ENCODE assay signal across 9 mouse cellular contexts in genomic region chr1:173323839-173324585, GRCm38 (mm10). TPM values are rescaled to one million over a fixed set of nuclear protein-coding genes. Genes with fewer than 3 reads are reported as not detected.
A peak's percentile ranks its signal among the peaks of the same experiment; 100 is the strongest.
DNase-seq lines count a peak whose midpoint lies in the region; ATAC-seq and TF ChIP-seq lines count a peak whose summit lies in the region.
"Had no signal": no experiment of that assay in that cellular context is flagged by ENCODE, and none has a peak within 500 bp of the region (broad histone marks: within the 10 kb centered on the region; RNA-seq: fewer than 3 reads in every experiment).

No protein-coding gene starts in this region.

- no peak overlapping the region for H3K4me2 ChIP-seq in kidney, embryonic 14.5 days (replicated peaks; ENCODE audit: low read depth, low read length)
- no peak overlapping the region for H3K4me2 ChIP-seq in liver, embryonic 15.5 days
- H3K4me2 ChIP-seq: limb, embryonic 13.5 days had no signal

- no peaks in the 10 kb centered on the region for H3K79me2 ChIP-seq in C2C12 (ENCODE audit: control insufficient read depth, insufficient read depth)

- peak; percentile 22 for DNase-seq in kidney, adult 9 months
- peak; percentile 53 for DNase-seq in NIH3T3 (ENCODE audit: low read depth)
- peak; percentile 63 for DNase-seq in embryo, embryonic 10 days (ENCODE audit: low spot score)
- no peak for DNase-seq in forebrain, embryonic 10.5 days (ENCODE audit: extremely low spot score, low spot score)

- H3K36me3 ChIP-seq in kidney, embryonic 14.5 days (ENCODE audit: control insufficient read depth, insufficient read depth, low read length): no peaks in the 10 kb centered on the region
- H3K36me3 ChIP-seq in C2C12 (ENCODE audit: control insufficient read depth, insufficient read depth): no peaks in the 10 kb centered on the region
- H3K36me3 ChIP-seq in liver, embryonic 15.5 days (replicated peaks): no peaks in the 10 kb centered on the region
- no peaks in the 10 kb centered on the region for H3K36me3 ChIP-seq in forebrain, embryonic 10.5 days (replicated peaks)
- H3K36me3 ChIP-seq: limb, embryonic 13.5 days had no signal

- no peak overlapping the region for H3ac ChIP-seq in C2C12 (ENCODE audit: control insufficient read depth, insufficient read length, low read depth)

- peak; percentile 10 for TF ChIP-seq CTCF in C2C12 (IDR thresholded peaks at IDR 0.05; ENCODE audit: control insufficient read depth, insufficient read depth, insufficient read length)

- H3K4me3 ChIP-seq in kidney, embryonic 14.5 days (ENCODE audit: low read length): no peak overlapping the region
- no peak overlapping the region for H3K4me3 ChIP-seq in C2C12 (ENCODE audit: insufficient read depth, poor library complexity, severe bottlenecking)
- no peak overlapping the region for H3K4me3 ChIP-seq in liver, embryonic 15.5 days (replicated peaks)
- H3K4me3 ChIP-seq in forebrain, embryonic 10.5 days: no peak overlapping the region
- H3K4me3 ChIP-seq: erythroblast, embryonic 14.5 days; limb, embryonic 13.5 days had no signal

- H3K9ac ChIP-seq in kidney, embryonic 14.5 days (ENCODE audit: low read depth, low read length): no peak overlapping the region
- no peak overlapping the region for H3K9ac ChIP-seq in liver, embryonic 15.5 days
- H3K9ac ChIP-seq: limb, embryonic 13.5 days had no signal

- H3K79me3 ChIP-seq in C2C12 (ENCODE audit: low read depth): no peaks in the 10 kb centered on the region

- no peaks in the 10 kb centered on the region for H3K9me3 ChIP-seq in kidney, embryonic 14.5 days (ENCODE audit: control insufficient read depth, low read length)
- no peaks in the 10 kb centered on the region for H3K9me3 ChIP-seq in liver, embryonic 15.5 days (replicated peaks)
- no peaks in the 10 kb centered on the region for H3K9me3 ChIP-seq in forebrain, embryonic 10.5 days
- H3K9me3 ChIP-seq: limb, embryonic 13.5 days had no signal

- H3K27ac ChIP-seq in kidney, embryonic 14.5 days (ENCODE audit: low read depth, low read length): no peak overlapping the region
- H3K27ac ChIP-seq in liver, embryonic 15.5 days (replicated peaks): peak overlapping the region; percentile 4; the same call in 1 of the 2 replicates
- H3K27ac ChIP-seq in forebrain, embryonic 10.5 days: no peak overlapping the region
- H3K27ac ChIP-seq: limb, embryonic 13.5 days had no signal

- H3K27me3 ChIP-seq in kidney, embryonic 14.5 days (ENCODE audit: control insufficient read depth, insufficient read depth, low read length): no peaks in the 10 kb centered on the region
- H3K27me3 ChIP-seq in C2C12 (ENCODE audit: control insufficient read depth, insufficient read depth, insufficient read length): no peaks in the 10 kb centered on the region
- H3K27me3 ChIP-seq in liver, embryonic 15.5 days: no peaks in the 10 kb centered on the region; the same call in 1 of the 2 replicates
- no peaks in the 10 kb centered on the region for H3K27me3 ChIP-seq in forebrain, embryonic 10.5 days (ENCODE audit: poor library complexity, severe bottlenecking)
- H3K27me3 ChIP-seq: limb, embryonic 13.5 days had no signal

- no peaks in the 10 kb centered on the region for H3K4me1 ChIP-seq in kidney, embryonic 14.5 days (ENCODE audit: control insufficient read depth, insufficient read depth, low read length)
- H3K4me1 ChIP-seq in liver, embryonic 15.5 days (replicated peaks): peaks cover 50% of the 10 kb centered on the region
- H3K4me1 ChIP-seq in forebrain, embryonic 10.5 days: peaks cover 7% of the 10 kb centered on the region
- H3K4me1 ChIP-seq: limb, embryonic 13.5 days had no signal

- WGBS in kidney, embryonic 14.5 days: 26% methylated on average over 5 of the region's 5 CpGs
- WGBS in liver, embryonic 15.5 days (ENCODE audit: insufficient replicate concordance): 19% methylated on average over 5 of the region's 5 CpGs
- 36% methylated on average over 5 of the region's 5 CpGs for WGBS in forebrain, embryonic 10.5 days

- no peak for ATAC-seq in kidney, embryonic 14.5 days (ENCODE audit: low FRiP score, low TSS enrichment)
- ATAC-seq in liver, embryonic 15.5 days (ENCODE audit: insufficient read depth): no peak

TF ChIP-seq in C2C12, 6 proteins besides CTCF, POLR2A, EP300 and RAD21:
- TF ChIP-seq MYOD1 (IDR thresholded peaks at IDR 0.05; ENCODE audit: control insufficient read depth, insufficient read length, low read depth): no peak
- no peak for TF ChIP-seq FOSL1 (IDR thresholded peaks at IDR 0.05; ENCODE audit: insufficient read depth, low read length, poor library complexity, severe bottlenecking)
- TF ChIP-seq MYOG (IDR thresholded peaks at IDR 0.05; ENCODE audit: control insufficient read depth, extremely low read depth, insufficient read length): no peak
- no peak for TF ChIP-seq MAX (IDR thresholded peaks at IDR 0.05)
- no peak for TF ChIP-seq CEBPB (IDR thresholded peaks at IDR 0.05; ENCODE audit: low read depth)
- TF ChIP-seq USF1 (IDR thresholded peaks at IDR 0.05; ENCODE audit: low read depth): no peak
TF ChIP-seq in C2C12: peak in this region for 0.

RNA-seq across cellular contexts. Expression of gene Ackr1, which starts 9.5 kb away (rescaled TPM):
- 0.37 and 0.79 TPM in 2 replicates for polyA plus RNA-seq in kidney, embryonic 14.5 days (2014; fragmentation: Nextera tagmentation; extraction: Ambion mirVana)
- not detected for polyA plus RNA-seq in C2C12 (2012; fragmentation: generic; extraction: Trizol)
- polyA plus RNA-seq in liver, embryonic 15.5 days (2015; fragmentation: Nextera tagmentation; extraction: Ambion mirVana): 74.7 and 83.3 TPM in 2 replicates
- polyA plus RNA-seq in forebrain, embryonic 10.5 days (2016; fragmentation: Nextera tagmentation; extraction: Ambion mirVana): 0.95 and 1.1 TPM in 2 replicates

RNA-seq across cellular contexts. Expression of gene Aim2, which starts 26.7 kb away (rescaled TPM):
- polyA plus RNA-seq in kidney, embryonic 14.5 days (2014; fragmentation: Nextera tagmentation; extraction: Ambion mirVana): 2.3 and 3.3 TPM in 2 replicates
- 5.9 TPM for polyA plus RNA-seq in C2C12 (2012; fragmentation: generic; extraction: Trizol)
- 3.3 and 4.2 TPM in 2 replicates for polyA plus RNA-seq in liver, embryonic 15.5 days (2015; fragmentation: Nextera tagmentation; extraction: Ambion mirVana)
- 4.8 and 6.4 TPM in 2 replicates for polyA plus RNA-seq in forebrain, embryonic 10.5 days (2016; fragmentation: Nextera tagmentation; extraction: Ambion mirVana)

RNA-seq across cellular contexts. Expression of gene Cadm3, which starts 43.5 kb away (rescaled TPM):
- polyA plus RNA-seq in kidney, embryonic 14.5 days (2014; fragmentation: Nextera tagmentation; extraction: Ambion mirVana): 1.7 and 2.7 TPM in 2 replicates
- polyA plus RNA-seq in C2C12 (2012; fragmentation: generic; extraction: Trizol): 0.09 TPM
- polyA plus RNA-seq in liver, embryonic 15.5 days (2015; fragmentation: Nextera tagmentation; extraction: Ambion mirVana): 1.7 and 2.0 TPM in 2 replicates
- 1.6 and 1.9 TPM in 2 replicates for polyA plus RNA-seq in forebrain, embryonic 10.5 days (2016; fragmentation: Nextera tagmentation; extraction: Ambion mirVana)

RNA-seq across cellular contexts. Expression of gene Mptx2, which starts 46.4 kb away (rescaled TPM):
- polyA plus RNA-seq in kidney, embryonic 14.5 days (2014; fragmentation: Nextera tagmentation; extraction: Ambion mirVana): not detected in 2 replicates
- not detected for polyA plus RNA-seq in C2C12 (2012; fragmentation: generic; extraction: Trizol)
- polyA plus RNA-seq in liver, embryonic 15.5 days (2015; fragmentation: Nextera tagmentation; extraction: Ambion mirVana): not detected in 2 replicates
- polyA plus RNA-seq in forebrain, embryonic 10.5 days (2016; fragmentation: Nextera tagmentation; extraction: Ambion mirVana): not detected in 2 replicates
- polyA plus RNA-seq: erythroblast, embryonic 14.5 days; limb, embryonic 13.5 days had no signal

RNA-seq across cellular contexts. Expression of gene Olfr418, which starts 58.2 kb away (rescaled TPM):
- polyA plus RNA-seq in kidney, embryonic 14.5 days (2014; fragmentation: Nextera tagmentation; extraction: Ambion mirVana): not detected in 2 replicates
- not detected for polyA plus RNA-seq in C2C12 (2012; fragmentation: generic; extraction: Trizol)
- polyA plus RNA-seq in liver, embryonic 15.5 days (2015; fragmentation: Nextera tagmentation; extraction: Ambion mirVana): not detected in 2 replicates
- not detected in 2 replicates for polyA plus RNA-seq in forebrain, embryonic 10.5 days (2016; fragmentation: Nextera tagmentation; extraction: Ambion mirVana)
- polyA plus RNA-seq: erythroblast, embryonic 14.5 days; limb, embryonic 13.5 days had no signal

Comparison
In these comparisons a context has a peak if more than half of its experiments do, and no peak if none do; other contexts are left out.
1. RNA of gene Ackr1, which starts 9.5 kb away (polyA plus RNA-seq): 74.7 to 83.3 TPM in liver, embryonic 15.5 days; 0.95 to 1.1 TPM in forebrain, embryonic 10.5 days, 0.37 to 0.79 TPM in kidney, embryonic 14.5 days and not detected in C2C12 (single experiment); every median in the first group is over 10 times any median in the second.